Mouse (Mus musculus): Measurements from ENCODE around the gene Samd4b. TPM values are rescaled to one million over a fixed set of nuclear protein-coding genes. Genes with fewer than 3 reads are reported as not detected.
"Not testable (repeated sequence)": the region's sequence is repeated elsewhere in the genome, so short reads cannot be mapped to it uniquely, and the experiment has no call there.

Gene Samd4b
- total RNA-seq, 2 experiments from 2014 or later = 3.9 to 25.0 TPM

DNA sequence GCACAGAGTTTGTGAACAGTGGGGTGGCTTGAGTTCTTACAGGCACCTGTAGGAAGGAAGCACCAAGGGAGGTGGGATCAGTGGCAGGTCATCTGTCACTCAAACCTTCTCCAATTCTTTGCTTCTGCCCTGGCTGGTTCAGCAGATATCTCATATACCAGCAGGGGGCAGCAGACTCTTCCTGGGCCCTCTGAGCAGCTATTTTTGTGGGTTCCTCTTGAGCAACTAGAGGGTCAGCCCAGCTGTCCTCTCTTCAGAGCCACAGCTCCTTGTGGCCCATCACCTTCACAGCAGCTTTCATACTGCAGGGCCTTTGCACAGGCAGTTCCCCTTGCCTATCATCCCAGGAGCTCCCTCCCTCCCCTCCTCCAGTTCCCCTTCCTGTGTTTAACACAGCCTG, 29.7 kb downstream of the Samd4b start:
- ATAC-seq (replicated peaks; ENCODE audit: poor library complexity, severe bottlenecking) = peak; percentile 90

DNA sequence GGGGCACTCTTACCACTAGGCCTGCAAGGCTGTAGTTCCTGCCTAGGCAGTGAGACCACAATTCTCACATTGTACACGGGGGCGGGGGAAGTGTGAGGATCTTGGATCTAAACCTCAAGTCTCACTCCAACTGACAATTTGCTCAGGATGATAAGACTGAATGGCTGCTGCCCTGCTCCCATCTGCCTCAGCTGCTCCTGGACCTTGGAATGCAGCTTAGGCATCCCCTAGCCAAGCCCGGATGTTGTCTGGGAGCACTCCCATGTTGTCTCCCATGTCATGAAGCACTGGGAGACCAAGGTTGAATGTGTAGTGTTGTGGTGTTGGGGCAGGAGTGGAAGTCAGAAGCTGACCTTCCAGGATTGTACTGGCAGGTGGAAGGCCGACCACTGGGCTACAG, 30.4 kb downstream of the Samd4b start:
- ATAC-seq (replicated peaks; ENCODE audit: poor library complexity, severe bottlenecking) = no peak

DNA sequence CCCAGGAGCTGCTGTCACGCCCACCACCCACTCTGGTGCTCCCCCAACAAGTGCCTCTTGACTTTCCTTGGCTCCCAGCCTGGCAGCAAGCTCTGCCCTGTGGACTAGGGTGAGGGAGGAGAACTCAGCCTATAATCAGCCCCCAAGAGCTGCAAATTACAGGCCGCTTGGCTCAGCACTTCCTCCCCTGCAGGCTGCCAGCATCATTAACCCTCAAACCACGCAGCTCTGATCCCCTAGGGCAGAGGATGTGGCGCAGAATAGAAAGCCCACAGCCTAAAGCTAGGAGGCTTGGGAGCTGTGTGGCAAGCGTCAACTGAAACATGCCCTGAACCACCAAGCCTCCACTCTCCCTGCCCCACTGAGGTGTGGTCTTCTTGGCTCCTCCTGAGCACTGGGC, 32.5 kb downstream of the Samd4b start:
- no peak for ATAC-seq (replicated peaks; ENCODE audit: poor library complexity, severe bottlenecking)

DNA sequence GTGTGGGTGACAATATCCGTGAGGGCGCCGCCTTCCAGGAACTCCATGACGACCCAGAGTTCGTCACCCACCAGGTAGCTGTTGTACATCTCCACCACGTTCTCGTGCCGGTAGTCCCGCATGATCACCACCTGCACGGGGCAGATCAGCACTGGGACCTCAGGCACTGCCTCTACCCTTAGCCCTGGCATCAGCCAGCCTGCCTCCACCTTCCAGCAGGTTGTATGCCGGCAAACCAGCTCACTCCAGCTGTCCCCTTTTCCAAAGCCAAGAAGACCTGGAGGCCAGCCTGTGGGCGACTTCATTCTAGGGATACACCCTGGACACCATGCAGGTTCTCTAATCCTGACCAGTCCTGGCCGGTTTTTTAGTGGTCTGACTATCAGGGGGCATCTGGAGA, 35.0 kb downstream of the Samd4b start:
- no peak for ATAC-seq (replicated peaks; ENCODE audit: poor library complexity, severe bottlenecking)

DNA sequence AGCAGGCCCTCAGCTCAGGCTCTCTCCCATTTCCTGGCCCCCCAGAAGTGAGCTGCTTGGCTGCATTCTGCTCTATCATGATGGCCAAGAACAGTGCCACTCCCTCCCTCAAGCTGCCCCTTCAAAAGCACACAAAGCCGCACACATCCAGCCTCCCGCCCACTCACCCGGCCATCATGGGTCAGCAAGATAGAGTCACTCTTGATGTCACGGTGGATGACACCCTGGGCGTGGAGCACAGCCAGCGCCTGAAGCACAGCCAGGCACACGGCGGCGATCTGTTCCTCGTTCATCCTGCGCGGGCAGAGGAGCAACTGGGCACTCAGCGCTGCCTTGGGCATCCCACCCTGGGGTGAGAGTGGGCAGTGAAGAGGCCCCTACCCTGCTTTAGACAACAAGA, 35.6 kb downstream of the Samd4b start:
- ATAC-seq (replicated peaks; ENCODE audit: poor library complexity, severe bottlenecking) = no peak

DNA sequence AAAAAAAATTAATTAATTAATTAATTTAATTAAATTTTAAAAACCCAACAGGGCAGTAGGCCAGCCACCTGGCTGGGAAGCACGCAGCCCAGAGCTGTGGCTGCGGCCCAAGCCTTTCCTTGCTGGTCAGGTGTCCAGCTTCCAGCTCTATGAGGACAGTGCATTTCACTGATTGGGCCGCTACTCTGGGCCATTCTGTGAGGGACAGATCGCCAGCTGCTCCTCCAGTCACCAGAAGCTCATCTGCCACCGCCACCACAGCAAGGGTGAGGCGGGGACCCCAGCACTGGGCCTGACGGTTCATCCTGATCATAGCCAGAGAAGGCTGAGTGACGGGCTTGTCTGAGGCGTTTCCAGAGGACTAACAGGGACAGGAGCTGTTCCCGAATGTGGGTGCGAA, 36.0 kb downstream of the Samd4b start:
- ATAC-seq (replicated peaks; ENCODE audit: poor library complexity, severe bottlenecking) = no peak

DNA sequence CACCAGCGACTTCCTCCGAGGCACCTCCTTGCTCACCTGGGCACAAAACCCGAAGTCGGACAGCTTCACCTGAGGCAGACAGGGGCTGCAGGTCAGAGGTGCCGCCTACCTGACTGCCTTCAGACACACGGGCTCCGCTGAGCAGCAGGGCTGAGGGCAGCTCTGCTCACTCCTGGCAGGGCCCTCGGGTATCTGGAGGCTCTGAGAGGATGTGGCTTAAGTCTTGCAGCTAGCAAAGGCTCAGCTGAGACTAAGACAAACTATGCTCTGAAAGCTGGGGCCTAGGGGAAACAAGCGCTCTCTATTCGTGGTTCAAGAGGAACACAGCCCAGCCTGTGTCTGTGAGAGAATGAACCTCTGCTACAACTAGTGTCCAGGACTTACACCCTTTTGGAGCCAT, 37.1 kb downstream of the Samd4b start:
- ATAC-seq (replicated peaks; ENCODE audit: poor library complexity, severe bottlenecking) = no peak

DNA sequence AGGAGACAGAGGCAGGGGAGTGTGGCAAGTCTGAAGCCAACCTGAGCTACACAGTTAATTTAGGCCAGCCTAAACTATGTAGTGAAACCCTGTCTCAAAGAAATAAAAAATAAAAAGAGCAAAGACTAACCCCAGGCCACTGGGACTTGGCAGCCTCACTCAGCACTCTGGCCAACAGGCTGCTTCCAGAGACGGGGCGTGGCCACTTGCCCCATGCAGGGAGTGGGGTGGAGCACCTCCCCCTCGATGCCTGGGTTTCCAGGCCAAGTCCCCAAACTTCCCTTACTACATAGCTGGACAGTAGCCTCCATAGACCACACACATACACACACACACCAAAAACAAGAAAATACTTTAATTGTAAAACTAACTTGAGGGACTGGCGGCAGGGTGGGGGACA, 39.5 kb downstream of the Samd4b start:
- no peak for ATAC-seq (replicated peaks; ENCODE audit: poor library complexity, severe bottlenecking)

DNA sequence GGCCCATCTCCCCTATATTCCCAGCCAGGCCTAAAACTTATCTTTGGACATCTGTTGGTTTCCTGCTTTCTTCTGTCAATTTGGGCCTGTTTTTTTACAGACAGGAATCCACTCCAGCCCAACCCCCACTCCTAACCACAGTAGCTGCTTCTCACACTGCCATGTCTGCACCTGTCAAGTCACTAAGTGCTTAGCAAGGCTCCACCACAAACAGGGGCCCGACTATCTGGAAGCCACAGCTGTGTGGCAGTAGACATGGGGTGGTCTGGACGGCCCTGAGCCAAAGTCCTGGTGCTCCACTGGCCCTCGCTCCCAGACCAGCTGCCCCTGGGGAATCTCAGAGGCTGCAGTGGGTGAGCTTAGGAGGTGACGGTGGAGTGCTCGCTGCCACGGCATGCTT, 40.2 kb downstream of the Samd4b start:
- ATAC-seq (replicated peaks; ENCODE audit: poor library complexity, severe bottlenecking) = peak; percentile 35; the same call in 1 of the 2 replicates

DNA sequence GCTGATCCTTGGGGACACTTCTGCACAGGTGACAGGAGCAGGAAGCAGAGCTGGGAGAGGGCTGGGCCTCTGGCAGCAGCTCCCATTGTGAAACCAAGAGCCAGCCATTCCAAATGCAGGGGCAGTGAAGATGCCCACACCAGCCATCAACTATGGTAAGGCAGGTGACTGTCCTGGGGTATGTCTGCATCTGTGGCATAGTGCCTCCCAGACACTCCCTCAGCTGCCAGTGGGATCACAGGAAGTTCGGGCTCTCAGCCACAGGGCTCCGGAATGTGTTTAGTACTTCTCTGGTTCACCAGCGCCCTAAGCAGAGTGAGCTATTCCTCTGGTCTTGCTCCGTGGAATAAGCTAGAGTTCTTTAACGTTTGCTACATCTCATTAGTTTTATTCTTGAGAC, 40.9 kb downstream of the Samd4b start:
- no peak for ATAC-seq (replicated peaks; ENCODE audit: poor library complexity, severe bottlenecking)

DNA sequence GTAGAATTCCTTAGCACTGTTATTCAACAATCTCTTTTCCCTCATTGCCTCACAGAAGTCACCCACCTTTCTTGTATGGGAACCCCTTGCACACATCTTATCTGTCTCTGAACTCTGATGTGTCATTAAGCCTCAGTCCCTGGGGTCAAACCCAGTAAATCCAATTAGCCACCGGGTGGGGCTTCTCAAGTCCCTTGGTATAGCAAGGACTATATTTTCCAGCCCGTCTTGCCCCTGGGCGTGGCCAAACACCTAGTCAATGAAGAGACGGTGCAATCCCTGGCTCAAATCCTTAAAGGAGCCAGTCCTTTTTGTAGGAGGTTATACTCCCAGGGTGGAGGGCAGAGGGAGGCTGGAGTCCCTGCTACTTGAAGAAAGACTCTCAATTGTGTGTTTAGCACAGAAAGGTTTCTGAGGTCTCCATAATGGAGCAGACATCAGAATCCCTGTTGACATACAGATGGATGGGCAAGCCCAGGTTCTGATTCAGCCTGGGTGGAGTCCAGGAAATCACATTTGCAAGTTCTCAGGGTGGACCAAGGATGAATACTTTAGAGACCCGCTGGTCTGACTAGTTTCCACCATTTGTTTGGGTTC, 41.9 kb downstream of the Samd4b start:
- no peak for ATAC-seq (replicated peaks; ENCODE audit: poor library complexity, severe bottlenecking)

DNA sequence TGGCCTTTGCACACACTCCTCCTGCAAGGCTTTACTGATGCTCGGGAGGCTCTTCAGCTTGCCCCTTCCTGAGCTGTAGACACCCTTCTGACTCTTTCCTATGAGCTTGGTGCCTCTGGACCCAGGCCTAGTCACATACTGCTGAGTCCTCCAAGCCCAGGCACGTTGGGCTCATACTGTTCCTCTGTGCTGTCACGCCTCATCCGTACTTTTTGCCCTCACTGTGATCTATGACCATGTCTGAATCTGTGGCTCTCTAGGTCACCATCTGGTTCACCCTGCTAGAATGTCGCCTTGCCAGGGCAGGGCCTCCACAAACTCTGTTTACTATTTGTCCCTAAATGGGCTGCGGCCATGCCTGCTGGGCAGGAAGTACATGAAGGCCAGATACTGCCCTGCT, 44.9 kb downstream of the Samd4b start:
- ATAC-seq (replicated peaks; ENCODE audit: poor library complexity, severe bottlenecking) = no peak

DNA sequence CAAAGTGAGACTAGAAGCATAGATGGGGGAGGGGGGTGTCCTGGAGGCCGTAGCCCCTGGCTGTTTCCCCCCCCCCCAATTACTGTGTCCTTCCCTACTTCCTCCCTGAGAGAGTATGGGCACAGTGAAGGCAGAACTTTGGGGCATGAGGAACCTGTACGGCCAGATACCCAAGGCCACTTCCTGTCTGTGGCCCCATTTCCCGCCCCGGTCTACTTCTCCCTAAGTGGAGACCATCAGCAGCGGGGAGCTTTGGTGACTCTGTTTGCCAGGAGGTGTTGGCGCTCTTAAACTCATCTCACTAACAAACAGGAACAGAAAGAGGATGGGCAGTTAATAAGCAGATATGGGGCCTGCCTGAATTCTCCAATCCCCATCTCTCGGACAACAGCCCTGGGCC, 50.3 kb downstream of the Samd4b start:
- peak; percentile 94 for ATAC-seq (replicated peaks; ENCODE audit: poor library complexity, severe bottlenecking)

DNA sequence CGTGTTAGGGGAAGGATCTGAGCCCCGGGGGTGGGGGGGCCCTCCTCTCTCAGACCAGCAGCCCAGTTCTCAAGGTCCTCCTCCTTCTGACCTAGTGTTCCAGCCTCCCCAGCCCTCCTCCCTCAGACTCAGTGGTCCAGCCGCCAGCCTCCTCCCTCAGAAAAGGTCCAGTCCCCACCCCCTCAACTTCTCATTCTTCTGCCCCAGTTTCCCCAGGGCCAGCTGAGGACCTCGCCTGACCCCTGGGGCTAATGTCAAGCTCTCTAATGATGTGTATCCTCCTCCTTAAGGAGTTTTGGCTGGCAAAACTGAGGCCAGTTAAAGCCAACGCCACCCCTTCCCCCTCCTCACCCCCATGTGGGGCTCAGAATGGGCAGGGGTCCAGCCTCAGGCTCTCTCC, 50.8 kb downstream of the Samd4b start, which contains the start of gene Nccrp1:
Nccrp1 (minus strand) TSS at position 101 of the 400 bp plus-strand sequence.
- 0 out of 2 replicates have a peak, but pooled peaks have one; percentile 13 for ATAC-seq (replicated peaks; ENCODE audit: poor library complexity, severe bottlenecking)

DNA sequence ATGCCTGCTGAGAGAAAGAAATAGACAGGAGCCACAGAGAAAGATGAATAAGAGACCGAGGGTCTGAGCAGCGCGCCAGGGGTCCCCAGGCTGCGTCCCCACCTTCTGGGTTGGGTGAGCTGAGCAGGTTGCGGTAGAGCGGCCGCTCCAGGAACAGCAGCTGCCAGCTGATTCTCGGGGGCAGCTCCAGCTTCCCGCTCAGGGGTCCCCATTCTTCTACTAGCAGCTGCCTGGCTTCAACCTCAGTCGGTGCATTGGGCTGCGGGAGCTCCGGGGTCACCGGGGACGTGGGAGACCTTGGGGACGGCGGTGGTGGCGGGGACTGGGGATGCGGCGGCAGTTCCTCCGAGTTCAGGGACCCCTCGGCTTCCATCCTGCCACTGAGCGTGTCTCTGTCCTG, 51.3 kb downstream of the Samd4b start:
- 0 out of 2 replicates have a peak, but pooled peaks have one; percentile 6 for ATAC-seq (replicated peaks; ENCODE audit: poor library complexity, severe bottlenecking)

DNA sequence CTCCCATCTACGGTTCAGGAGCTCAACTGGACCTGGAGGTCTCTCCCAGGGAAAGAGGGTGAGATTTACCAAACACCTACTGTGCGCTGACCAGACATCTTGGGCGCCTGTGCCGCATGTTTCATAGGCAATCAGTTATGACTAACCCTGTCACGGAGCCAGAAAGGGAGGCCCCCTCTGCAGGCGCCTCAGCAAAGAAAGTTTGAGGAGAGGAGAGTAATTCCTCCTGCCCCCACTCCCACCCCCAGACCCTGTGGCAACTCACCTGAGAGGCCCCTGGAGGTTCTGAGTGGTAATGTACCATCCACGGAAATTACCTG, 52.1 kb downstream of the Samd4b start:
- ATAC-seq (replicated peaks; ENCODE audit: poor library complexity, severe bottlenecking) = no peak

DNA sequence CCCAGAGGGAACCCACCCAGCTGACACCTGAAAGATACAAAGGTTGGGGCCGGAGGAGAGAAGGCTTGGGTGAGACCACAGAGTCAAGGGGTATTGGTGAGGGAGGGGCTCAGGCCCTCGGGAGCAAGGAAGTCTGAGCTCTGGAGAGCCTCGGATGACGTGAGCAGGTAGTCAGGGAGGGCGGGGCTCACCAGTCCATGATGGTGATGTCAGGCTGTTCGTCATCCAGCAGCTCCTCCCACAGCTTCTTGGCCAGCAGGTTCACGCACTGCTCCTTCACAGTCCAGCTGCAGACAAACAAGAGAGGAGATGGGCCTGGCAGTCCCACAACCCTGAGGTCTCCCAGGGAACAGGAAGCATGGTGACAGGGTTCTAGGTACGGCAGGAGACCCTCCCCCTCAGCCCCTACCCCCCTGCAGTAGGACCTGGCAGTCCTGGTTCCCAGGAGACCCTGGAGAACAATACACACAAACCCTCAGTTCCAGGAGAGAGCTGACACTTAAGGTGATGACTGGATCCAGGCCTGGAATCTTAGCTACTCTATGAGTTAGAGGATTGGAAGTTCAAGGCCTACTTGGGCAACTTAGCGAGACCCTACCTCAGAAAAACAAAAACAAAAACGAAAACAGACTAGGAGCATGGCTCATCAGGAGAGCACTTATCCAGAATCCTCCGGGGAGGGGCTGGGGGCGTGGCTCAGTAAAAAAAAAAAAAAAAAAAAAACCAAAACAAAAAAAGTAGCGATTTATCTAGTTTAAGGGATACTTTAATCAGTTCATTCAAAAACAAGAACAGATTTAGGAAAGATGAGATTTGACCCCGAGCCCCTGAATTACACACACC, 52.7 kb downstream of the Samd4b start:
- ATAC-seq (replicated peaks; ENCODE audit: poor library complexity, severe bottlenecking) = no peak

DNA sequence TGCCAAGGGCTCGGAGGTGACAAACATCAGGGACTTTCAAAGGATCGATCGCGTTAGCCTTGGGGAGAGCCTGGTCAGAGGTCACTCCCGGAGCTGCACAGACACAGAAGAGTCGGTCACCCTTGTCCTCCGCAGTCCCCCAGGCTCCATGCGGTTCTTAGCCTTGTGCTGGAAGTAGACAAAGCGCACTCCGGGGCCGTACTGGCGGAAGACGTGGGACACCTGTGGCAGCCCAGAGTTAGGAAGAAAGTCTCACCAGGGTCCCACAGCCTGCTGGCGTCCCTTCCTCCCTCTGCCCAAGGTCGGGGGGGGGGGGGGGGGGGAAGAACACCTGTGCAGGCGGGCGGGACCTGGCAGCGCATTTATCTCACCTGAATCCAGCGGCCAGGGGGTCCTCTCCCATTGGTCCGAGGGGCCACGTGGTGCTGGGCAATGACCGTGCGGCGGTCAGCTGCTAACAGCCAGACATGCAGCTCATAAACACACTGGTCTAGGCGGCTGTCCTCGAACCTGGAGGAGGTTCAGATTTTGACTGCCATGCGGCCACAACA, 53.8 kb downstream of the Samd4b start:
- no peak for ATAC-seq (replicated peaks; ENCODE audit: poor library complexity, severe bottlenecking)

DNA sequence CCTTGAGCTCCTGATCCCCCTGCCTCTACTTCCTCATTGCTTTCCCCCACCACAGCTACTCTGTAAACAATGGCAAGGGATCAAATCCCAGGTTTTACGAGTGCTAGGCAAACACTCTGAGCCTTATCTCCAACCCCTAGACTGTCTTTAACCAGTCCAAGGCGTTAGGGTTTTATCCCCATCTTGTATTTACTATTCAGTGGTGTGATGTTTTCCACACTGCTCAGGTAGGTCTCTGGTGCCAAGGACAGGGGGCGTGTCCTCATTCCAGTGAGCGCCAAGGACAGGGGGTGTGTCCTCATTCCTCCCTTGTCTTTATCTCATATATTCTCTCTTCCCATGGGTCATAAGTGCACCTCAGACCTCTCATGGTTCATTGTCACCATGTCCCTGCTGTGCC, 57.4 kb downstream of the Samd4b start, which contains the start of gene Sycn:
Sycn (plus strand) TSS at position 360 of the 400 bp plus-strand sequence.
- no peak for ATAC-seq (replicated peaks; ENCODE audit: poor library complexity, severe bottlenecking)

DNA sequence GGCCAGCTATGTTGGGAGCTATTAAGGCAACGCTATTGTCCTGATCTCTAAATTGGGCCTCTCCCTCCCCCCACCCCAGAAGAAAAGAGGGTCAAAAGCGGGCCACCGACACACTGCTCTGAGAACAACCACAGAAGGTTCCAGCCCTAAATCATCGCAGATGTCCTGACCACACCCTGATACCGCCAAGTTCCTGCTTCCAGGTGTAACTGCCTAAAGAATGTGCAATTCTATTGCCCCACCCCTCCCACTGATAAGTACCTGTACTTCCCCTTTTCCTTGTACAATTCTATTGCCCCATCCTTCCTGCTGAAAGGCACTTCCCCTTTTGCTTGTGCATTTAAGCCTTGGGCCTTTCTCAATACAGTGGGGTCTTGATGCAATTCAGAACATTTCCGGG, 59.1 kb downstream of the Samd4b start:
- not testable (repeated sequence) for ATAC-seq (replicated peaks; ENCODE audit: poor library complexity, severe bottlenecking)

DNA sequence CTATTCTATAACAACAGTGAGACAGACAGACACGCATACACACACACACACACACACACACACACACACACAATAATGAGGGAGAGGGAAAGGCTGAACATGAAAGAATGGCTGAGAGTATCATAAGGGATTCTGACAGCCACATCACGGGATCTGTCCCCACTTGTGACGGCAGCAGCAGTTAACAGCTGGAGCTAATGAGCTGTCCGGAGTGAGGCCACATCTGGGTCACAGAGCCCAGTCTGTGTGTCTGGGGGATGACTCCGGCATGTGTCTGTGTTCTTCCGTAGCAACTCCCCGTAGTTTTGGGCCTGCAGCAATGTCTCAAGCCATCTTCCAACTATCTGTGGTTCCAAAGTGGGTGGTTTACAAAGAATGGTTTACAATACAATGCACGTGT, 65.9 kb downstream of the Samd4b start:
- ATAC-seq (replicated peaks; ENCODE audit: poor library complexity, severe bottlenecking) = no peak
